9 mouse cellular contexts compared by ENCODE assay signal in the genomic region with DNA sequence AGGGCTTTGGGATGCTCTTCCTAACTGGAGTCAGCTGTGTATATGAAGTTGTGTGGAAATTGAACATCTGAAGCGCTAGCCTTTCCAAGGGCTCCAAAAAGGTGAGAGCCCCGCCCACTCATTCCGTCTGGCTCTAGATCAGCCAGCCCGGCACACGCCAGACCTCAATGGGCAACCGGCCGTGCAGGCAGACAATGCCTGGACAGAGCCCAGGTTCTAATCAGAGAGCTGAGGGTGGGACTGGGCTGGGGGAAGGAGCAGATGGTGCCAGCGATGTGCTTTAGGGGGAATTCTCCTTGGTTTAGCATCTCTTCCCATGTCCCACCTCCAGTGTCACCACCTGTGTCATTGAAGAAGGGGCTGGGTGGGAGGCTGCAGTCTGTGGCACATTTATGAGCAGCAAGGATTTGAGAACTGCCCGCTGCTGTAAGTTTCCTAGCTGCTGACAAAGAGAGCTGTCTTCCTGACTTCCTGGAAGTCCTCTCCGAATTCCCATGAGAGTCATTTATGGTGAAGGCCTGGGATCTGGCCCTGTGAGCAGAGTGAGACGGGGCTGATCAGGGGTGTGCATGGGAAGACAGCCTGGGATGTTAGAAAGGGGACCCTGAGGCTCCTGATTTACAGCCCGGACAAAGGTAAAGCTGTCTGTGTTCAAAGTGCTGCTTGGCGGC. TPM values are rescaled to one million over a fixed set of nuclear protein-coding genes. Genes with fewer than 3 reads are reported as not detected.
DNase-seq lines count a peak whose midpoint lies in the region; ATAC-seq and TF ChIP-seq lines count a peak whose summit lies in the region.
"Had no signal": no experiment of that assay in that cellular context is flagged by ENCODE, and none has a peak within 500 bp of the region (broad histone marks: within the 10 kb centered on the region; RNA-seq: fewer than 3 reads in every experiment).

No protein-coding gene starts in this region.

- H3K4me1 ChIP-seq in liver, adult 2 months (ENCODE audit: control insufficient read depth, insufficient read depth, low read length), result peaks cover 13% of the 10 kb centered on the region
- peaks cover 99% of the 10 kb centered on the region for H3K4me1 ChIP-seq in hindbrain, embryonic 10.5 days (replicated peaks)
- H3K4me1 ChIP-seq in liver, embryonic 11.5 days (replicated peaks; ENCODE audit: control insufficient read depth, insufficient read depth, low read length), result peaks cover 81% of the 10 kb centered on the region

- 70% methylated on average over 13 of the region's 13 CpGs for WGBS in liver, adult 2 months
- WGBS in hindbrain, embryonic 10.5 days, result 43% methylated on average over 13 of the region's 13 CpGs
- 44% methylated on average over 13 of the region's 13 CpGs for WGBS in liver, embryonic 11.5 days

- no peak for DNase-seq in liver, adult 2 months (ENCODE audit: extremely low read depth, low read depth, low spot score)
- DNase-seq in liver, result no peak
- DNase-seq in cerebellum, postnatal 14 days, result peak; percentile 78 to 81
- DNase-seq in hindbrain, embryonic 10.5 days (ENCODE audit: low spot score), result no peak
- DNase-seq in liver, embryonic 11.5 days (ENCODE audit: low spot score), result no peak
- DNase-seq in thymus, postnatal 25 days, result peak; percentile 43
- DNase-seq in right cerebral cortex, adult 18-20 months, result no peak
- DNase-seq in embryo, embryonic 11 days, result no peak

- peaks cover 4% of the 10 kb centered on the region for H3K27me3 ChIP-seq in liver, adult 2 months (ENCODE audit: control insufficient read depth, insufficient read depth, low read length)
- H3K27me3 ChIP-seq in hindbrain, embryonic 10.5 days (ENCODE audit: insufficient read depth, poor library complexity, severe bottlenecking), result peaks cover 54% of the 10 kb centered on the region
- no peaks in the 10 kb centered on the region for H3K27me3 ChIP-seq in liver, embryonic 11.5 days (replicated peaks; ENCODE audit: control insufficient read depth, insufficient read depth, low read length)
- H3K27me3 ChIP-seq: Patski had no signal

- H3K36me3 ChIP-seq in liver, adult 2 months (ENCODE audit: control insufficient read depth, insufficient read depth, low read length), result no peaks in the 10 kb centered on the region
- H3K36me3 ChIP-seq in hindbrain, embryonic 10.5 days, result no peaks in the 10 kb centered on the region
- no peaks in the 10 kb centered on the region for H3K36me3 ChIP-seq in liver, embryonic 11.5 days (ENCODE audit: control insufficient read depth, insufficient read depth, low read length)

- H3K79me2 ChIP-seq in liver, adult 2 months (ENCODE audit: control insufficient read depth, insufficient read depth, low read length), result no peaks in the 10 kb centered on the region

- no peak for TF ChIP-seq CTCF in liver, adult 2 months (IDR thresholded peaks at IDR 0.05; ENCODE audit: low read depth, low read length)

- no peak overlapping the region for H3K9ac ChIP-seq in liver, adult 2 months (ENCODE audit: low read depth, low read length)
- H3K9ac ChIP-seq in liver, embryonic 11.5 days (ENCODE audit: low read depth, low read length), result peak overlapping the region; percentile 51

- TF ChIP-seq POLR2A in liver, adult 2 months (IDR thresholded peaks at IDR 0.05; ENCODE audit: extremely low read depth, insufficient read depth, low read length), result no peak

- ATAC-seq in liver, embryonic 11.5 days (replicated peaks; ENCODE audit: low FRiP score), result no peak
- ATAC-seq: Patski had no signal

- H3K4me2 ChIP-seq in liver, embryonic 11.5 days, result peak overlapping the region; percentile 96

- H3K27ac ChIP-seq in liver, adult 2 months (replicated peaks; ENCODE audit: insufficient read depth, low read depth, low read length), result peak overlapping the region; percentile 11; the same call in 1 of the 2 replicates
- peak overlapping the region; percentile 92 for H3K27ac ChIP-seq in hindbrain, embryonic 10.5 days
- peak overlapping the region; percentile 84; the same call in 1 of the 2 replicates for H3K27ac ChIP-seq in liver, embryonic 11.5 days (ENCODE audit: low read depth, low read length)

- no peaks in the 10 kb centered on the region for H3K9me3 ChIP-seq in hindbrain, embryonic 10.5 days
- H3K9me3 ChIP-seq in liver, embryonic 11.5 days (ENCODE audit: control insufficient read depth, low read length), result no peaks in the 10 kb centered on the region

- no peak overlapping the region for H3K4me3 ChIP-seq in liver, adult 2 months (ENCODE audit: insufficient read depth, low read depth, low read length)
- H3K4me3 ChIP-seq in hindbrain, embryonic 10.5 days, result peak overlapping the region; percentile 73
- no peak overlapping the region for H3K4me3 ChIP-seq in liver, embryonic 11.5 days (ENCODE audit: low read depth, low read length)

RNA-seq across cellular contexts. Expression of gene Kif21b, which starts 2.5 kb away (rescaled TPM):
- total RNA-seq in liver, adult 2 months (2014; rRNA removed), result 0.74 and 0.94 TPM in 2 replicates
- 0.82 and 1.5 TPM in 2 replicates for polyA plus RNA-seq in liver, adult 2 months (2012; rRNA removed)
- polyA plus RNA-seq in hindbrain, embryonic 10.5 days (2016; fragmentation: Nextera tagmentation; extraction: Ambion mirVana), result 6.6 and 15.5 TPM in 2 replicates
- 3.6 and 4.8 TPM in 2 replicates for polyA plus RNA-seq in liver, embryonic 11.5 days (2014; fragmentation: Nextera tagmentation; extraction: Ambion mirVana)

Comparison
In these comparisons a context has a peak if more than half of its experiments do, and no peak if none do; other contexts are left out.
1. DNase-seq: peak in cerebellum, postnatal 14 days (2 of 2) and thymus, postnatal 25 days (single experiment); none in liver, adult 2 months (single experiment), liver (single experiment), hindbrain, embryonic 10.5 days (single experiment), liver, embryonic 11.5 days (single experiment), right cerebral cortex, adult 18-20 months (single experiment) and embryo, embryonic 11 days (single experiment).
2. H3K27ac ChIP-seq: peak in every context shown above with its lines; median percentile 92 in hindbrain, embryonic 10.5 days; 84 in liver, embryonic 11.5 days; 11 in liver, adult 2 months.